Mouse (Mus musculus) lung, postnatal 4 days (tissue): ENCODE measurements around the gene Prcp.
A peak's percentile ranks its signal among the peaks of the same experiment; 100 is the strongest.

Experiments used
- DNase-seq, 2 experiments: peaks; one replicate each; pipeline ENCODE4 v3.0.0; 2021

Gene Prcp

GRCm38 (mm10) chr7:92980741-92981140, 106.5 kb downstream of the Prcp start:
- DNase-seq, result no peak

- DNase-seq, result peak in 1 of 2 experiments; percentile 25
Measured at GRCm38 (mm10) chr7:92981864-92982263, 107.6 kb downstream of the Prcp start.
